Mouse (Mus musculus) liver, adult (tissue): ENCODE data around the gene Grb7.

Experiments
- GATA4 ChIP-seq: IDR thresholded peaks from 2 replicates; pipeline ENCODE4 v1.6.1; 2014; ENCODE audit warnings: mild to moderate bottlenecking, low read length; ENCODE audit not compliant: insufficient replicate concordance

Grb7 gene

GRCm38 (mm10) chr11:98475630-98476433 lies 29.6 kb downstream of the Grb7 start:
- TF ChIP-seq GATA4 = no peak

DNA sequence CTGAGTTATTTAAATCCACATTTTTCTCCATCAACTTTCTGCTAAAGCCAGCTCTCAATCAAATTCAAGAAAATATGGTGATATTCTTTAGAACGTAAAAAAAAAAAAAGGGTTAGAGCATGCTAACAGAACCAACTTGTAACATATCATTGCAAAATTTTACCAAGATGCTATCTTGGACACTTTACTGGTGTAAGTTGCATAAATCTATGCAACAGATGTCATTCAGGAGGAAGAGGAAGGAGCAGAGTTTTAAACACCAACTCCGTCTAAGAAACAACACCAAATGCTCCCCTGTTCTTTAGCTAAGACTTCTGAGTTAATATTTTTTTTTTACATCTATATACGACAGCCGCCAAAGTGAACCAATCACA lies 30.2 kb downstream of the Grb7 start:
- TF ChIP-seq GATA4 = no peak

DNA sequence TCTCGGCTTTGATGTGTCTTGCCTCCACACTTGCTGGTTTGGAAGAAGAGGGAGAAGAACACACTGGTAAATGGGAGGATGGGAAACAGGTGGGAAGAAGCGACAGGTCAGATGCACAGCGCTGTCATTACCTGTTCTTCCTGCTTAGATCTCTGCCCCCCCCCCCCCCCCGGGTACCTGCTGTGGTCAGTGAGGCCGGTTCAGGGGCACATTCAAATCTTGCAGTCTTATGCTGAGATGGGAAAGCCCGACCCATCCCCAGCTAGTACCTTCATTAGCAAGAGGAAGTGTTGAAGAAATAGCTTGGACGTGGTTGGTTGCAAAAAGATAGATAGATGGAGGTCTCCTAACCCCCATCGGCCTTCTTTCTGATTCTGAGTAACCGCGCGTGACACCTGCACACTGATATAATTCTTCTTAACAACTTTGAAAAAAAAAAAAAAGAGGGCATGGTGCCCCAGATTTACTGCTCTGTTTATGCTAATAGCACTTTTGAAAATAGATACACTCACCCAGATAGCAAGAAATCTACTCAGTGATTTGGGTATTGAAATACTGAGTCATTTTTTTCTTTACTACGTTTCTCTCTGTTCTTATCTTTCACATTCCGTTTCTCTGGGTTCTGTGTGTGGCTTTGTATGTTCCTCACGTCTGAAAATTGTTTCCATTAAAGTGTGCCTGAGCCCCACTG lies 31.0 kb downstream of the Grb7 start:
- TF ChIP-seq GATA4 = no peak

- no peak for TF ChIP-seq GATA4
Measured at GRCm38 (mm10) chr11:98479026-98479939, 33.1 kb downstream of the Grb7 start.

GRCm38 (mm10) chr11:98479940-98480497 lies 33.8 kb downstream of the Grb7 start:
- no peak for TF ChIP-seq GATA4

GRCm38 (mm10) chr11:98481231-98481630 lies 35.0 kb downstream of the Grb7 start:
- no peak for TF ChIP-seq GATA4

DNA sequence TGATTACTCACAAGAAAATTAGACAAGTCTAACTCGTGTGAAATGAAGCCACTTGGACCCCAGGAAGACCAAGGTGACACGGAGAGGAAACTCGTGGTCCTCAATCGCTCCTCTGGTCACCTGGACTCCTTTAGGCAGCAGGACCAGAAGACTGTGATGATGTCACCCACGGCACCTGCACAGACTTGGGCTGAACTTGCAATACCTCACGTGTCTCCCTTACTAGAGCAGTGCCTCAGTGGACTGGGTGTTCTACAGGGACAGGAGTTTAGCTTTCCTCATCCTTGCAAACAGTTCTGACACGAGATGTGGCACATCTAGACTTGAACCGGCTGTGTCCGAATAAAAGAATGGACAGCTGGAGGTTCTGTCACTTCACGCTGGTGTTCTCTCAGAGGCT lies 35.9 kb downstream of the Grb7 start:
- TF ChIP-seq GATA4 = no peak

- TF ChIP-seq GATA4 = no peak
Measured at GRCm38 (mm10) chr11:98485749-98486148, 39.6 kb downstream of the Grb7 start.

DNA sequence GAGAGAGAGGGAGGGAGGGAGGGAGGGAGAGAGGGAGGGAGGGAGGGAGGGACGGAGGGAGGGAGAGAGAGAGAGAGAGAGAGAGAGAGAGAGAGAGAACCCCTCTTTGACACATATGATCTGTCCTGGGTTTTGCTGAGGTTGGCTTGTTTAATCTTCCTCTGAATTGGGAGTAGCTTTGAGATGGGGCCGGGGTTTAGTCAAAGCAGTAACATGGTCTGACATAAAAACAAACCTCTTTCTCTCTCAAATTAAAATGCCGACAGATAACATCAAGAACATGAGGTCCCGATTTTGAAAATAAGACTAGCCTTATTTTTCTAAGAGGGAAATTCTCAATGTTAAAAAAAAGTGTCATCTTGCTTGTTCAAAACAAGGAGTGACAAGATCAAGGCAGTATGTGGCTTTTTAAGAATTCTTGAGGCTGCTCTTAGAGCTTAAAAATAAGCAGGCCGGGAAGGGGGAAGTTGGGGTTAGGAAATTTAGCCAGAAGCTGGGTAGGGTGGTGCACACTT lies 41.4 kb downstream of the Grb7 start:
- no peak for TF ChIP-seq GATA4

DNA sequence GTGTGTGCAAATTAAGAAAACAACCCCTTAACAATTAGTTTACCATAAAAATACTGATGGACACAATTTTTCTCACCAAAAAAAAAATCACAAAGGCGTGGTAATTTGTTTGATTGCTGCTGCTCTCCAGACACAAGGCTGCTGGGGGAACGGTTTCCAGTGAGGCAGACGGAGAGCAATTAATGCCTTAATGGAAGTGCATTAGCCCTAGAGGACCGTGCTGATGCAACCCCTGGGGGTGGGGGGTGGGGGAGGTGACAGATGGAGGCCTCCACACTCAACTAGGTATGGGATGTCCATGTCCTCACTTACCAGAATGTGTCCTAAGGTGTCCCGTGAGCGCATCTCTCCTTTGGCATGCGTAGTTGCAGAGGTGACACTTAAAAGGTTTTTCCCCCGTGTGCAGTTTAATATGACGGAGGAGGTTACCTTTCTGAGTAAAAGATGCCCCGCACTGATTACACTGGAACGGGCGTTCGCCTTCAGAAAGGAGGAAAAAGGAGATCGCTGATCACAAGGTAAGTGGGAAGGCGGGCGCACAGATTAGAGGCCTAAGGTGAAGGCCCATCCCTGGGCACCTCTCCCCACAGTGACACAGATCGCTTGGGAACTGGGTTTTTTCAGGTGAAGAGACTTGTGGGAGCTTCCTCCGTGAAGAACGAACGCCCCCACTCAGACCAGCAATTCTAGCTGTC lies 42.5 kb downstream of the Grb7 start:
- TF ChIP-seq GATA4 = no peak

DNA sequence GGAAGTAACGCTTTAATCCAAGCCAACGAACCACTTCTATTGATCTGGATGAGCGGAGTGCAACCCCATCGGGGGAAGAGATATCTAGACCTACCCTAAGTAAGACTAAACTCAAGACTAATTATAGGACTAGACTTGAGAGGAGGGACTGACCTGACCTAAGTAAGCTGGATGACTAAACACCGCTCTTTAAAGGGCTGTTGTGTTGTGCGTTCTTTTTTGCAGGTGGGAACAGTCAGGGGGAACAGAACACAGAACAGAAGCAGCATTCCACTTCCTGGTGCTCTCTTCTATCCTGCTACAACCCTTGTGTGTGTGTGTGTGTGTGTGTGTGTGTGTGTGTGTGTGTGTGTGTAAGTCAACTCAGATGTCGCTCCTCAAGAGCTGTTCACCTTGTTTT lies 45.4 kb downstream of the Grb7 start:
- TF ChIP-seq GATA4 = no peak

DNA sequence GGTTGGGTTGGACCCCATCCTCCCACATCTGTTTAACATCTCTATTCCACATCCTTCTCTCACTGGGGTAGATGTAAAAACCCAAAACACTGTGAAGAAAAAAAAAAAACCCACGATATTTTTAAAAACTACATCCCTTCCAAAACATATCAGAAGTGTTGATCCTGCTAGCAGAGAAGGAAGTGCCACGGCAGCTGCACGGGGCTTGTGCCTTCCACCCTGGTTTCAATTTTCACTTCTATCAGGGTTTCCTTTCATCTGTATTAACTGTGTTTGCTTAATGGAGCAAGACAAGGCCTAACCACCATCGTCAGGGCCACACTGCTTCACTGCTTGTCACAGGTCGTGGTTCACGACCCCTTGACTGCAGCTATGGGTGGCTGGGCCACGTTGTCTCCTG lies 46.8 kb downstream of the Grb7 start:
- TF ChIP-seq GATA4 = no peak

DNA sequence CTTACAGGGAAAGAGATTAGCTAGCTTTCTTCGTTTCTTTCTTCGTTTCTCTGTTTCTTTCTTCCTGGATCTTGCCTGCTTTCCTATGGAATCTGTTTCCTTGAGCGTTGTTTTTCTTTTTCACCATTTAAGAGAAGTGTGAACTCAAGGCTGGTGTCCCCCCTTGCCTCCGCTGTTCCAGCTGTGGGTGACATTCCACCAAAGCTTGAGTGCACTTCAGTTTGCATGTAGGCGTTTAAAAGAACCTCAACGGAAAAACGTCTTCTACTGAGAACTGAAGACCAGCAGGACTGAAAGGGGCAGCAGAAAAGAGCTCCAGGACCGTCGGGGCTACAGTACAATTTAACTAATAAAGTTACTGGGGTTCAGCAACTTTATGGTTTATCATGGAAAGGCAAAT lies 47.2 kb downstream of the Grb7 start:
- TF ChIP-seq GATA4 = no peak

DNA sequence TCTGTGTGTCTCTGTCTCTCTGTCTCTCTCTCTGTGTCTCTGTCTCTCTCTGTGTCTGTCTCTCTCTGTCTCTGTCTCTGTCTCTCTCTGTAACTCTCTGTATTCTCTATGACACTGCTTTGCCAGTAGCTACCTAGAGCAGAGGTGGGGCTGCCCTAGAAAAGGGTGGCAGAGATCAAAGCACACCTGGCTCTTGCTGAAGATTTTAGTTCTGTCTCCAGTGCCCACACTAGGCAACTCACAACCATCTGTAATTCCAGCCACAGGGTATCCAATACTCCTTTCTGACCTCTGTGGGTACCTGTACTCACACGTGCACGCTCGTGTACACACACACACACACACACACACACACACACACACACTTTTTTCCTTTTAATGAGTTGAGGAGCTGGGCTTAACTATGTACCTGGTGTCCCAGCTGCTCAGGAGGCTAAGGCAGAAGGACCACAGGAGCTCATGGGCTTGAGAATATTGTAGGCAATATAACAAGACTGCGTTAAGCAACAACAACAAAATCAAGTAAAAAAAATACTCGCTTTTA lies 49.1 kb downstream of the Grb7 start:
- no peak for TF ChIP-seq GATA4
